Mouse (Mus musculus) limb, embryonic 13.5 days (tissue): ENCODE measurements around the gene Cd72. TPM values are rescaled to one million over a fixed set of nuclear protein-coding genes. Genes with fewer than 3 reads are reported as not detected.
A peak's percentile ranks its signal among the peaks of the same experiment; 100 is the strongest.

Experiments used
- ATAC-seq: fragments of 200-750 bp; cut with Nextera tagmentation; 2 replicates; pipeline ENCODE4 v1.8.0; 2017; ENCODE audit warnings: low read depth, moderate number of reproducible peaks, moderate TSS enrichment; ENCODE audit not compliant: low FRiP score
- H3K27ac ChIP-seq: fragments of 300-500 bp; sonication (generic); 2 replicates; pipeline ENCODE4 v1.5.1; 2015; ENCODE audit warnings: inconsistent platforms, mild to moderate bottlenecking, moderate library complexity
- H3K27me3 ChIP-seq: fragments of 300-500 bp; sonication (generic); 2 replicates; pipeline ENCODE4 v1.6.1; 2015; ENCODE audit warnings: mild to moderate bottlenecking, inconsistent platforms
- H3K36me3 ChIP-seq: fragments of 300-500 bp; sonication (generic); 2 replicates; pipeline ENCODE4 v1.6.1; 2015; ENCODE audit warnings: inconsistent platforms, mild to moderate bottlenecking, moderate library complexity
- H3K4me1 ChIP-seq: fragments of 300-500 bp; sonication (generic); 2 replicates; pipeline ENCODE4 v1.6.1; 2015; ENCODE audit warnings: inconsistent platforms
- H3K4me2 ChIP-seq: fragments of 300-500 bp; sonication (generic); replicated peaks from 2 replicates; pipeline ENCODE4 v1.6.1; 2015; ENCODE audit warnings: inconsistent platforms, mild to moderate bottlenecking, moderate library complexity
- H3K4me3 ChIP-seq: fragments of 300-500 bp; sonication (generic); 2 replicates; pipeline ENCODE4 v1.5.1; 2015; ENCODE audit warnings: moderate library complexity, mild to moderate bottlenecking, inconsistent platforms
- H3K9ac ChIP-seq: fragments of 300-500 bp; sonication (generic); 2 replicates; pipeline ENCODE4 v1.6.1; 2015; ENCODE audit warnings: mild to moderate bottlenecking, inconsistent platforms
- H3K9me3 ChIP-seq: fragments of 300-500 bp; sonication (generic); 2 replicates; pipeline ENCODE4 v1.6.1; 2016; ENCODE audit warnings: inconsistent platforms
- WGBS: fragments of 180-500 bp; shearing (Covaris S2); methylation state at CpG from one replicate; pipeline ENCODE4 v1.1.7; 2015; 5-methylcytosine and 5-hydroxymethylcytosine counted together
- polyA plus RNA-seq: library from polyadenylated mRNA; unstranded; fragments of >200 nt; fragmentation: Nextera tagmentation; extraction: Ambion mirVana; gene quantifications from 2 replicates; pipeline ENCODE4 v1.2.1, GENCODE M21; 2015

The Cd72 gene
- polyA plus RNA-seq, 1 experiment from 2014 or later, result 3.0 TPM

- Histone ChIP-seq H3K9ac (peak overlapping the region; percentile 70), H3K27ac (peak overlapping the region; percentile 83; the same call in 1 of the 2 replicates), H3K4me1 (peaks cover 31% of the 10 kb centered on the region), H3K4me3 (peak overlapping the region; percentile 54), H3K4me2 (peak overlapping the region; percentile 77), H3K36me3 (0 out of 2 replicates have a peak, but pooled peaks cover 2% of the 10 kb centered on the region), H3K27me3 (no peaks in the 10 kb centered on the region), H3K9me3 (no peaks in the 10 kb centered on the region)
- WGBS, result 70% methylated on average over 12 of the region's 12 CpGs
- no peak for ATAC-seq
Observed at GRCm38 (mm10) chr4:43407071-43407920, 47.1 kb downstream of the Cd72 start.

GRCm38 (mm10) chr4:43406162-43406971 lies 48.1 kb downstream of the Cd72 start:
- H3K36me3 ChIP-seq, result 0 out of 2 replicates have a peak, but pooled peaks cover 2% of the 10 kb centered on the region
- peak overlapping the region; percentile 77 for H3K4me2 ChIP-seq
- peak overlapping the region; percentile 83 for H3K27ac ChIP-seq
- H3K4me1 ChIP-seq, result peaks cover 40% of the 10 kb centered on the region
- no peaks in the 10 kb centered on the region for H3K27me3 ChIP-seq
- peak overlapping the region; percentile 70 for H3K9ac ChIP-seq
- peak overlapping the region; percentile 54 for H3K4me3 ChIP-seq
- ATAC-seq, result peak; percentile 95
- H3K9me3 ChIP-seq, result no peaks in the 10 kb centered on the region
- 3% methylated on average over 28 of the region's 28 CpGs for whole genome bisulfite sequencing

- 92% methylated on average over 10 of the region's 10 CpGs for WGBS
Observed at GRCm38 (mm10) chr4:43404697-43405096, 49.7 kb downstream of the Cd72 start.

GRCm38 (mm10) chr4:43402212-43402611 lies 52.2 kb downstream of the Cd72 start:
- H3K9ac ChIP-seq, result no peak overlapping the region
- H3K36me3 ChIP-seq, result no peaks in the 10 kb centered on the region
- peaks cover 69% of the 10 kb centered on the region for H3K4me1 ChIP-seq
- H3K27ac ChIP-seq, result no peak overlapping the region
- 57% methylated on average over 9 of the region's 9 CpGs for WGBS
- H3K27me3 ChIP-seq, result no peaks in the 10 kb centered on the region
- H3K9me3 ChIP-seq, result no peaks in the 10 kb centered on the region
- ATAC-seq, result no peak
- 0 out of 2 replicates have a peak overlapping the region, but pooled peaks have one; percentile 1 for H3K4me2 ChIP-seq
- no peak overlapping the region for H3K4me3 ChIP-seq

More at GRCm38 (mm10) chr4:43404697-43405096, 49.7 kb downstream of the Cd72 start:
- Histone ChIP-seq H3K27me3 (no peaks in the 10 kb centered on the region), H3K4me3 (no peak overlapping the region), H3K36me3 (0 out of 2 replicates have a peak, but pooled peaks cover 2% of the 10 kb centered on the region), H3K9me3 (no peaks in the 10 kb centered on the region), H3K4me2 (no peak overlapping the region), H3K9ac (no peak overlapping the region), H3K4me1 (peaks cover 57% of the 10 kb centered on the region), H3K27ac (no peak overlapping the region)
- ATAC-seq, result no peak

- ATAC-seq, result no peak
- H3K27me3 ChIP-seq, result no peaks in the 10 kb centered on the region
- H3K4me2 ChIP-seq, result peak overlapping the region; percentile 23; the same call in 1 of the 2 replicates
- peaks cover 68% of the 10 kb centered on the region for H3K4me1 ChIP-seq
- H3K36me3 ChIP-seq, result no peaks in the 10 kb centered on the region
- peak overlapping the region; percentile 40; the same call in 1 of the 2 replicates for H3K27ac ChIP-seq
- no peaks in the 10 kb centered on the region for H3K9me3 ChIP-seq
- H3K9ac ChIP-seq, result peak overlapping the region; percentile 48; the same call in 1 of the 2 replicates
- H3K4me3 ChIP-seq, result peak overlapping the region; percentile 23; the same call in 1 of the 2 replicates
- 81% methylated on average over 10 of the region's 10 CpGs for WGBS
Observed at GRCm38 (mm10) chr4:43401486-43401885, 52.9 kb downstream of the Cd72 start.

GRCm38 (mm10) chr4:43400976-43401375 lies 53.5 kb downstream of the Cd72 start:
- peak overlapping the region; percentile 23; the same call in 1 of the 2 replicates for H3K4me3 ChIP-seq
- H3K9ac ChIP-seq, result peak overlapping the region; percentile 48; the same call in 1 of the 2 replicates
- H3K27me3 ChIP-seq, result no peaks in the 10 kb centered on the region
- H3K36me3 ChIP-seq, result no peaks in the 10 kb centered on the region
- ATAC-seq, result peak; percentile 84
- H3K27ac ChIP-seq, result peak overlapping the region; percentile 40; the same call in 1 of the 2 replicates
- H3K9me3 ChIP-seq, result no peaks in the 10 kb centered on the region
- 11% methylated on average over 10 of the region's 10 CpGs for WGBS
- peaks cover 68% of the 10 kb centered on the region for H3K4me1 ChIP-seq
- H3K4me2 ChIP-seq, result peak overlapping the region; percentile 23; the same call in 1 of the 2 replicates

GRCm38 (mm10) chr4:43399391-43400131 lies 54.9 kb downstream of the Cd72 start:
- peak overlapping the region; percentile 69; the same call in 1 of the 2 replicates for H3K27ac ChIP-seq
- WGBS, result 80% methylated on average over 31 of the region's 31 CpGs
- peaks cover 71% of the 10 kb centered on the region for H3K4me1 ChIP-seq
- no peak overlapping the region for H3K4me3 ChIP-seq
- no peaks in the 10 kb centered on the region for H3K27me3 ChIP-seq
- no peak for ATAC-seq
- no peaks in the 10 kb centered on the region for H3K9me3 ChIP-seq
- H3K4me2 ChIP-seq, result peak overlapping the region; percentile 42
- no peaks in the 10 kb centered on the region for H3K36me3 ChIP-seq
- H3K9ac ChIP-seq, result peak overlapping the region; percentile 35; the same call in 1 of the 2 replicates

GRCm38 (mm10) chr4:43398829-43399331 lies 55.5 kb downstream of the Cd72 start:
- H3K9ac ChIP-seq, result peak overlapping the region; percentile 35; the same call in 1 of the 2 replicates
- H3K27me3 ChIP-seq, result no peaks in the 10 kb centered on the region
- H3K27ac ChIP-seq, result peak overlapping the region; percentile 69; the same call in 1 of the 2 replicates
- H3K9me3 ChIP-seq, result no peaks in the 10 kb centered on the region
- H3K36me3 ChIP-seq, result no peaks in the 10 kb centered on the region
- peak; percentile 68 for ATAC-seq
- peaks cover 77% of the 10 kb centered on the region for H3K4me1 ChIP-seq
- H3K4me2 ChIP-seq, result peak overlapping the region; percentile 42
- no peak overlapping the region for H3K4me3 ChIP-seq
- WGBS, result 47% methylated on average over 17 of the region's 17 CpGs

GRCm38 (mm10) chr4:43398014-43398413 lies 56.4 kb downstream of the Cd72 start:
- H3K27me3 ChIP-seq, result no peaks in the 10 kb centered on the region
- H3K9me3 ChIP-seq, result no peaks in the 10 kb centered on the region
- H3K9ac ChIP-seq, result peak overlapping the region; percentile 15; the same call in 1 of the 2 replicates
- H3K4me1 ChIP-seq, result peaks cover 77% of the 10 kb centered on the region
- no peak overlapping the region for H3K4me3 ChIP-seq
- 50% methylated on average over 4 of the region's 4 CpGs for WGBS
- no peak for ATAC-seq
- H3K27ac ChIP-seq, result peak overlapping the region; percentile 69; the same call in 1 of the 2 replicates
- no peak overlapping the region for H3K4me2 ChIP-seq
- H3K36me3 ChIP-seq, result no peaks in the 10 kb centered on the region
